Mouse (Mus musculus): ENCODE data around the gene Aif1. TPM values are rescaled to one million over a fixed set of nuclear protein-coding genes. Genes with fewer than 3 reads are reported as not detected.

The Aif1 gene
- polyA plus RNA-seq, 1 experiment from 2014 or later = 34.1 TPM

GRCm38 (mm10) chr17:35157254-35157653, 18.6 kb downstream of the Aif1 start:
- no peak overlapping the region for H3K4me3 ChIP-seq (ENCODE audit: low read depth, low read length)
- peaks cover under 1% of the 10 kb centered on the region; the same call in 1 of the 2 replicates for H3K4me1 ChIP-seq (ENCODE audit: insufficient read depth)
- 92% methylated on average over 8 of the region's 8 CpGs for WGBS (ENCODE audit: insufficient replicate concordance)
- no peak overlapping the region for H3K27ac ChIP-seq (ENCODE audit: low read depth)
- no peak overlapping the region for H3K9ac ChIP-seq (replicated peaks)
- ATAC-seq = no peak
- TF ChIP-seq EP300 (IDR thresholded peaks at IDR 0.05; ENCODE audit: low read depth) (no peak), CTCF (IDR thresholded peaks at IDR 0.05; ENCODE audit: low read depth) (no peak)
- H3K36me3 ChIP-seq (replicated peaks; ENCODE audit: insufficient read depth, low read length) = peaks cover 100% of the 10 kb centered on the region
- H3K9me3 ChIP-seq (ENCODE audit: low read length) = no peaks in the 10 kb centered on the region
- DNase-seq = no peak
- no peak overlapping the region for H3K4me2 ChIP-seq (ENCODE audit: low read depth, low read length)
- no peaks in the 10 kb centered on the region for H3K27me3 ChIP-seq (ENCODE audit: insufficient read depth, low read length)

GRCm38 (mm10) chr17:35156461-35157200, 19.2 kb downstream of the Aif1 start:
- Histone ChIP-seq H3K36me3 (replicated peaks; ENCODE audit: insufficient read depth, low read length) (peaks cover 98% of the 10 kb centered on the region), H3K4me1 (ENCODE audit: insufficient read depth) (no peaks in the 10 kb centered on the region), H3K9ac (replicated peaks) (no peak overlapping the region), H3K27ac (ENCODE audit: low read depth) (no peak overlapping the region), H3K9me3 (ENCODE audit: low read length) (no peaks in the 10 kb centered on the region), H3K27me3 (ENCODE audit: insufficient read depth, low read length) (no peaks in the 10 kb centered on the region), H3K4me2 (ENCODE audit: low read depth, low read length) (no peak overlapping the region), H3K4me3 (ENCODE audit: low read depth, low read length) (no peak overlapping the region)
- TF ChIP-seq CTCF (IDR thresholded peaks at IDR 0.05; ENCODE audit: low read depth) (no peak), EP300 (IDR thresholded peaks at IDR 0.05; ENCODE audit: low read depth) (no peak)
- DNase-seq (no peak), ATAC-seq (no peak)
- WGBS (ENCODE audit: insufficient replicate concordance) = 88% methylated on average over 32 of the region's 33 CpGs

- ATAC-seq (no peak), DNase-seq (no peak)
- Histone ChIP-seq H3K27ac (ENCODE audit: low read depth) (no peak overlapping the region), H3K4me1 (ENCODE audit: insufficient read depth) (no peaks in the 10 kb centered on the region), H3K4me2 (ENCODE audit: low read depth, low read length) (no peak overlapping the region), H3K27me3 (ENCODE audit: insufficient read depth, low read length) (no peaks in the 10 kb centered on the region), H3K36me3 (replicated peaks; ENCODE audit: insufficient read depth, low read length) (peaks cover 96% of the 10 kb centered on the region), H3K4me3 (ENCODE audit: low read depth, low read length) (no peak overlapping the region), H3K9me3 (ENCODE audit: low read length) (no peaks in the 10 kb centered on the region), H3K9ac (replicated peaks) (no peak overlapping the region)
- 93% methylated on average over 12 of the region's 12 CpGs for WGBS (ENCODE audit: insufficient replicate concordance)
- no peak for TF ChIP-seq CTCF (IDR thresholded peaks at IDR 0.05; ENCODE audit: low read depth)
- no peak for TF ChIP-seq EP300 (IDR thresholded peaks at IDR 0.05; ENCODE audit: low read depth)
These were observed 20.4 kb downstream of the Aif1 start for GRCm38 (mm10) chr17:35155451-35155850.

GRCm38 (mm10) chr17:35154616-35155015, 21.3 kb downstream of the Aif1 start:
- Histone ChIP-seq H3K4me2 (ENCODE audit: low read depth, low read length) (no peak overlapping the region), H3K9me3 (ENCODE audit: low read length) (no peaks in the 10 kb centered on the region), H3K36me3 (replicated peaks; ENCODE audit: insufficient read depth, low read length) (peaks cover 96% of the 10 kb centered on the region), H3K4me3 (ENCODE audit: low read depth, low read length) (no peak overlapping the region), H3K4me1 (ENCODE audit: insufficient read depth) (no peaks in the 10 kb centered on the region), H3K9ac (replicated peaks) (no peak overlapping the region), H3K27me3 (ENCODE audit: insufficient read depth, low read length) (no peaks in the 10 kb centered on the region), H3K27ac (ENCODE audit: low read depth) (no peak overlapping the region)
- 91% methylated on average over 7 of the region's 7 CpGs for WGBS (ENCODE audit: insufficient replicate concordance)
- TF ChIP-seq EP300 (IDR thresholded peaks at IDR 0.05; ENCODE audit: low read depth) (no peak), CTCF (IDR thresholded peaks at IDR 0.05; ENCODE audit: low read depth) (no peak)
- DNase-seq (no peak), ATAC-seq (no peak)

- Histone ChIP-seq H3K27ac (ENCODE audit: low read depth) (no peak overlapping the region), H3K36me3 (replicated peaks; ENCODE audit: insufficient read depth, low read length) (peaks cover 96% of the 10 kb centered on the region), H3K4me3 (ENCODE audit: low read depth, low read length) (no peak overlapping the region), H3K4me1 (ENCODE audit: insufficient read depth) (0 out of 2 replicates have a peak, but pooled peaks cover 2% of the 10 kb centered on the region), H3K27me3 (ENCODE audit: insufficient read depth, low read length) (no peaks in the 10 kb centered on the region), H3K9me3 (ENCODE audit: low read length) (no peaks in the 10 kb centered on the region), H3K9ac (replicated peaks) (no peak overlapping the region), H3K4me2 (ENCODE audit: low read depth, low read length) (no peak overlapping the region)
- 82% methylated on average over 4 of the region's 4 CpGs for WGBS (ENCODE audit: insufficient replicate concordance)
- ATAC-seq = no peak
- DNase-seq = no peak
- TF ChIP-seq EP300 (IDR thresholded peaks at IDR 0.05; ENCODE audit: low read depth) (no peak), CTCF (IDR thresholded peaks at IDR 0.05; ENCODE audit: low read depth) (no peak)
These were observed 21.9 kb downstream of the Aif1 start for GRCm38 (mm10) chr17:35153931-35154330.

GRCm38 (mm10) chr17:35153077-35153476, 22.8 kb downstream of the Aif1 start:
- DNase-seq (no peak), ATAC-seq (no peak)
- no peak overlapping the region for H3K4me2 ChIP-seq (ENCODE audit: low read depth, low read length)
- H3K36me3 ChIP-seq (replicated peaks; ENCODE audit: insufficient read depth, low read length) = peaks cover 94% of the 10 kb centered on the region
- WGBS (ENCODE audit: insufficient replicate concordance) = 91% methylated on average over 9 of the region's 9 CpGs
- no peak for TF ChIP-seq EP300 (IDR thresholded peaks at IDR 0.05; ENCODE audit: low read depth)
- TF ChIP-seq CTCF (IDR thresholded peaks at IDR 0.05; ENCODE audit: low read depth) = no peak
- H3K4me3 ChIP-seq (ENCODE audit: low read depth, low read length) = no peak overlapping the region
- H3K9ac ChIP-seq (replicated peaks) = no peak overlapping the region
- H3K27ac ChIP-seq (ENCODE audit: low read depth) = no peak overlapping the region
- 0 out of 2 replicates have a peak, but pooled peaks cover 2% of the 10 kb centered on the region for H3K4me1 ChIP-seq (ENCODE audit: insufficient read depth)
- no peaks in the 10 kb centered on the region for H3K27me3 ChIP-seq (ENCODE audit: insufficient read depth, low read length)
- no peaks in the 10 kb centered on the region for H3K9me3 ChIP-seq (ENCODE audit: low read length)
